Mouse (Mus musculus) adrenal gland, adult (tissue): Measurements from ENCODE around the gene Ythdf1.

ENCODE experiments used
- DNase-seq, 2 experiments: peaks; one replicate each; pipeline ENCODE4 v3.0.0; 2022 to 2023; ENCODE audit warnings: low spot score in 1 of 2; ENCODE audit not compliant: inconsistent age in 2 of 2

The Ythdf1 gene

DNA sequence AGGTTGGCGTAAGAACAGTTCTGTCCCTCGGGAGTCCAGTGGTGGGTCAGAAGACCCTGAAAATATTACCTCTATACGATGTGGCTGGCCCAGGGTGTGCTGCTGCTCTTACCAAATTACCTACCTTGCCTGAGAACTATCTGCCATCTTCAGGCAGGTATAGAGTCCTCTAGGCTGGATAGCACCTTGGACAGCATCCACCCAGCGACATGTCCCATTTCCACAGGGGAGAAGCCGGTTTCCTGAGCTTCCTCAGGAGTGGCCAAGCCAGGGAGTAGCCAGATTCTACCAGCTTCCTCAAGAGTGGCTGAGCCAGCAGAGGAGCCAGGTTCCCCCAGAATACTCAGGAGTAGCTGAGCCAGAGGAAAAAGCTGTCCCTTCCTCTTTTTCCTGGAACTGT, 35.5 kb downstream of the Ythdf1 start:
- DNase-seq, result no peak

- DNase-seq, result no peak
Measured at GRCm38 (mm10) chr2:180881281-180881680, 39.5 kb downstream of the Ythdf1 start.

GRCm38 (mm10) chr2:180879365-180880067, 41.2 kb downstream of the Ythdf1 start:
- DNase-seq, result no peak

- DNase-seq, result no peak
Measured at GRCm38 (mm10) chr2:180870006-180870405, 50.7 kb downstream of the Ythdf1 start.

DNA sequence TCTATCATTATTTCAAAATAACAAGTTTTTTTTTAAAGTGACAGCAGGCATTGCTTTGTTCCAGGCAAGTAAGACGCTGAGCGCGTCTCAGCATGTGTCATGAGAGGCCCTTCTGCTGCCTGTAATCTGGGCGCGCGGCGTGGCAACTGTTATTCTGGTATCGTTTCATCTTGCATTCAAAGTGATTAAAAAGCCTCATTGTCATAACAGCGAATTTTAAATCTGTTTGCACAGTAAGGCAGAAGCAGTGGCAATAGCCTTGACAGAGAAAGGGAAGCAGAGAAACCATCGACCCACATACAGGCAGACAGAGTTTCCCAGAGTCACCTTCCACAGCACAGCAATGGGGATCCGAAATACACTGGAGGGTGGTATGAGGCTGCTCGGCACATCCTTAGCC, 59.2 kb downstream of the Ythdf1 start:
- no peak for DNase-seq

DNA sequence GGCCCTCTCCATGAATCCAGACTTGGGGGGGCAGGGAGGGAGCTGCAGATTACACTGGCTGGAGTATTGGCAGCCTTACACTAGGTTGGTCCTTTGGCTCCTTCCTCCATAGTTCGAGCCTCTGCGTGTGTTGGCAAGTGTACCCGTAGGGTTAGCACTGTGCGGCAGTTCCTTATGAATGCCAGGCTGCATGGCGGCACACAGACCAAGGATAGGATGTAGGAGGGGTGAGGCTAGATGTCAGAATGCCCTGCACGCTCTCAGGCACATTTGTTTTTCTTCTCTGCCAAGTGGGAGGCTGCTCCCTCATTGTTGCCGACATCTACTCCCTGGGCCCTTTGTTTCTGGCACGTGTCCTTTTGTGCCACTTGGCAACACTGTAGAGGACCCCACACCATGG, 63.6 kb downstream of the Ythdf1 start:
- no peak for DNase-seq

DNA sequence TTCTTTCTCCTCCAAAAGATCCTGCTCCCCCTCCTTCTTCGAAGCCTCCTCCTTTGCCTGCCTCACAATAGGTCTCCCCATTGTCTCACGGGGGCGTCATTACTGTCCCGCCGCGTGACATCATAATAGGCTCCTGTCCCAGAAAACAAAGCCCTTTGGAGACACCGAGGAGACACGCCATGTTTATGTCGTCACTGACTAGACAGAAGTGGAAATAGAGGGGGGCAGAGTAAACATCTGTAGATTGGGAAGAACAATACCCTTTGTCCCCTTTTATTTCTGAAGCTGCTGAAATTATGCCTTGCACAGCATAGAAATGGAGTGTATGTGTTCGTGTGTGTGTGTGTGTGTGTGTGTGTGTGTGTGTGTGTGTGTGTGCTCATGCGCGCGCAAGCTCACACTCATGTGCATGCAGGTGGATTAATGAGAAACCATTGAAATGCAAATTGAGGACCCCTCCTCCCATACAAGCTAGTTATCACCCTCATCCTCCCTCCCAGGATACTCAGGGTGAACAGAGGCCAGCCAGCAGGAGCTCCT, 65.7 kb downstream of the Ythdf1 start:
- no peak for DNase-seq
